29 mouse cellular contexts compared by ENCODE assay signal in the genomic region with DNA sequence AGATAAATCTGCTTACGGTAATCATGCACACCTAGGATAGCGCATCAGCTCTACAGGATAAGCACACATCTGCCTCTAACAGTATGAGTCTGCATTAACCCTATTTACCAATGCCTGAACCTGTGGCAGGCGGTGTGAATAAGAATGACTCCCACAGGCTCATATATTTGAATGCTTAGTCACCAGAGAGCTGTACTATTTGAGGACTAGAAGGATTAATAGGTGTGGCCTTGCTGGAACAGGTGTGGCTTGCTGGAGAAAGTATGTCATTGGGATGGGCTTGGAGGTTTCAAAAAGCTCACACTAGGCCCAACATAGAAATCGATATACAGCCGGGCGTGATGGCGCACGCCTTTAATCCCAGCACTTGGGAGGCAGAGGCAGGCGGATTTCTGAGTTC. TPM values are rescaled to one million over a fixed set of nuclear protein-coding genes. Genes with fewer than 3 reads are reported as not detected.
A peak's percentile ranks its signal among the peaks of the same experiment; 100 is the strongest.
DNase-seq lines count a peak whose midpoint lies in the region; ATAC-seq and TF ChIP-seq lines count a peak whose summit lies in the region.
"Had no signal": no experiment of that assay in that cellular context is flagged by ENCODE, and none has a peak within 500 bp of the region (broad histone marks: within the 10 kb centered on the region; RNA-seq: fewer than 3 reads in every experiment).

No protein-coding gene starts in this region.

- no peak overlapping the region for H3K4me2 ChIP-seq in intestine, embryonic 14.5 days (ENCODE audit: low read length)
- H3K4me2 ChIP-seq in intestine, postnatal 0 days (replicated peaks; ENCODE audit: low read depth) = no peak overlapping the region
- no peak overlapping the region for H3K4me2 ChIP-seq in myocyte (ENCODE audit: low read depth)
- no peak overlapping the region for H3K4me2 ChIP-seq in forebrain, embryonic 12.5 days
- H3K4me2 ChIP-seq: embryonic facial prominence, embryonic 13.5 days; embryonic facial prominence, embryonic 15.5 days; forebrain, embryonic 13.5 days; forebrain, embryonic 15.5 days had no signal

- no peak for TF ChIP-seq CTCF in gastrocnemius, adult 2 months (IDR thresholded peaks at IDR 0.05)
- no peak for TF ChIP-seq CTCF in intestine, postnatal 0 days (IDR thresholded peaks at IDR 0.05; ENCODE audit: low read depth)
- no peak for TF ChIP-seq CTCF in thymus, adult 2 months (IDR thresholded peaks at IDR 0.05; ENCODE audit: borderline replicate concordance, control insufficient read depth, extremely low read depth, insufficient read depth, low read length, poor library complexity)

- H3K36me3 ChIP-seq in intestine, embryonic 14.5 days (ENCODE audit: control insufficient read depth, insufficient read depth, low read length) = peaks cover 42% of the 10 kb centered on the region
- H3K36me3 ChIP-seq in intestine, postnatal 0 days (ENCODE audit: control insufficient read depth, insufficient read depth) = peaks cover 31% of the 10 kb centered on the region
- peaks cover 38% of the 10 kb centered on the region for H3K36me3 ChIP-seq in myocyte (ENCODE audit: control insufficient read depth, insufficient read depth)
- H3K36me3 ChIP-seq in thymus, adult 2 months (ENCODE audit: control insufficient read depth, insufficient read depth, low read length) = peaks cover 15% of the 10 kb centered on the region
- peaks cover 44% of the 10 kb centered on the region for H3K36me3 ChIP-seq in forebrain, embryonic 12.5 days (replicated peaks)

- 93% methylated on average over 9 of the region's 9 CpGs for WGBS in intestine, embryonic 14.5 days
- WGBS in intestine, postnatal 0 days = 89% methylated on average over 8 of the region's 9 CpGs
- WGBS in thymus, adult 2 months = 96% methylated on average over 9 of the region's 9 CpGs
- WGBS in forebrain, embryonic 12.5 days = 96% methylated on average over 9 of the region's 9 CpGs

- H3K4me1 ChIP-seq in intestine, embryonic 14.5 days (replicated peaks; ENCODE audit: control insufficient read depth, insufficient read depth, low read length) = no peaks in the 10 kb centered on the region
- no peaks in the 10 kb centered on the region for H3K4me1 ChIP-seq in intestine, postnatal 0 days (replicated peaks; ENCODE audit: control insufficient read depth, insufficient read depth, low read length)
- no peaks in the 10 kb centered on the region for H3K4me1 ChIP-seq in thymus, adult 2 months (replicated peaks; ENCODE audit: control insufficient read depth, insufficient read depth, low read length)
- H3K4me1 ChIP-seq in forebrain, embryonic 12.5 days = no peaks in the 10 kb centered on the region
- H3K4me1 ChIP-seq: embryonic facial prominence, embryonic 13.5 days; embryonic facial prominence, embryonic 15.5 days; forebrain, embryonic 10.5 days; forebrain, embryonic 13.5 days; forebrain, embryonic 15.5 days had no signal

- H3K79me2 ChIP-seq in myocyte (ENCODE audit: control insufficient read depth, insufficient read depth) = peaks cover 47% of the 10 kb centered on the region

- ATAC-seq in intestine, embryonic 14.5 days (replicated peaks; ENCODE audit: low FRiP score, low TSS enrichment, low read depth) = no peak
- ATAC-seq in intestine, postnatal 0 days = no peak
- no peak for ATAC-seq in forebrain, embryonic 12.5 days (ENCODE audit: low FRiP score)
- ATAC-seq: activated CD4-positive, CD25-positive, alpha-beta regulatory T cell, adult 4 months; CD4-positive, CD25-positive, alpha-beta regulatory T cell, adult 4 months; forebrain, embryonic 13.5 days; forebrain, embryonic 15.5 days; forebrain, postnatal 0 days; Patski had no signal

- no peak overlapping the region for H3ac ChIP-seq in myocyte (ENCODE audit: control insufficient read depth, insufficient read length)

- peak overlapping the region; percentile 64 for H3K27ac ChIP-seq in gastrocnemius, adult 2 months
- no peak overlapping the region for H3K27ac ChIP-seq in intestine, embryonic 14.5 days (ENCODE audit: low read depth)
- no peak overlapping the region for H3K27ac ChIP-seq in intestine, postnatal 0 days (ENCODE audit: low read depth, low read length)
- no peak overlapping the region for H3K27ac ChIP-seq in thymus, adult 2 months (ENCODE audit: control insufficient read depth, insufficient read depth, low read length)
- no peak overlapping the region for H3K27ac ChIP-seq in forebrain, embryonic 12.5 days
- H3K27ac ChIP-seq: embryonic facial prominence, embryonic 13.5 days; embryonic facial prominence, embryonic 15.5 days; forebrain, embryonic 10.5 days; forebrain, embryonic 13.5 days; forebrain, embryonic 15.5 days had no signal

- peak overlapping the region; percentile 32 for H3K4me3 ChIP-seq in gastrocnemius, adult 2 months
- H3K4me3 ChIP-seq in intestine, embryonic 14.5 days (ENCODE audit: low read depth, low read length) = no peak overlapping the region
- no peak overlapping the region for H3K4me3 ChIP-seq in intestine, postnatal 0 days (ENCODE audit: low read depth, low read length)
- H3K4me3 ChIP-seq in myocyte = no peak overlapping the region
- no peak overlapping the region for H3K4me3 ChIP-seq in thymus, adult 2 months (ENCODE audit: control insufficient read depth, insufficient read depth, low read length)
- no peak overlapping the region for H3K4me3 ChIP-seq in forebrain, embryonic 12.5 days (replicated peaks)
- H3K4me3 ChIP-seq: embryonic facial prominence, embryonic 13.5 days; embryonic facial prominence, embryonic 15.5 days; erythroblast, embryonic 14.5 days; forebrain, embryonic 10.5 days; forebrain, embryonic 13.5 days; forebrain, embryonic 15.5 days had no signal

- intact Hi-C loops in gastrocnemius, adult 2 months (cut with DNase I) = no loop called here

- TF ChIP-seq POLR2A in myocyte (IDR thresholded peaks at IDR 0.05; ENCODE audit: insufficient read length, low read depth) = no peak
- no peak for TF ChIP-seq POLR2A in thymus, adult 2 months (IDR thresholded peaks at IDR 0.05; ENCODE audit: control insufficient read depth, extremely low read depth, insufficient read depth, low read length, poor library complexity)

- H3K27me3 ChIP-seq in intestine, embryonic 14.5 days (replicated peaks; ENCODE audit: control insufficient read depth, insufficient read depth, low read length) = no peaks in the 10 kb centered on the region
- no peaks in the 10 kb centered on the region for H3K27me3 ChIP-seq in intestine, postnatal 0 days (replicated peaks; ENCODE audit: control insufficient read depth, insufficient read depth, low read length)
- no peaks in the 10 kb centered on the region for H3K27me3 ChIP-seq in myocyte (ENCODE audit: control insufficient read depth, insufficient read depth, insufficient read length)
- H3K27me3 ChIP-seq in thymus, adult 2 months (ENCODE audit: control insufficient read depth, insufficient read depth, low read length) = no peaks in the 10 kb centered on the region
- H3K27me3 ChIP-seq in forebrain, embryonic 12.5 days = no peaks in the 10 kb centered on the region
- H3K27me3 ChIP-seq: CH12.LX; embryonic facial prominence, embryonic 13.5 days; embryonic facial prominence, embryonic 15.5 days; forebrain, embryonic 13.5 days; forebrain, embryonic 15.5 days; Patski had no signal

- no peak overlapping the region for H3K9ac ChIP-seq in intestine, embryonic 14.5 days (ENCODE audit: low read length)
- no peak overlapping the region for H3K9ac ChIP-seq in intestine, postnatal 0 days (ENCODE audit: low read depth, low read length)
- H3K9ac ChIP-seq in forebrain, embryonic 12.5 days = no peak overlapping the region
- H3K9ac ChIP-seq: embryonic facial prominence, embryonic 13.5 days; embryonic facial prominence, embryonic 15.5 days; forebrain, embryonic 13.5 days; forebrain, embryonic 15.5 days; forebrain, postnatal 0 days had no signal

- DNase-seq in gastrocnemius, adult 2 months = no peak
- no peak for DNase-seq in gastrocnemius, adult 18-20 months (ENCODE audit: low spot score)
- DNase-seq in intestine, embryonic 14.5 days (ENCODE audit: low spot score) = peak; percentile 32
- peak; percentile 86 for DNase-seq in R1 (ENCODE audit: low read depth, low spot score)
- DNase-seq in thymus, adult 2 months = no peak
- DNase-seq: adrenal gland, adult 8-10 months; adrenal gland, postnatal 14 days; adrenal gland, postnatal 36 days; B cell, adult 2 months; cerebellum, adult 18-20 months; cerebellum, adult 8-10 months; cerebellum, adult 9-11 months; cerebellum, postnatal 14 days; cerebellum, postnatal 36 days; embryo, embryonic 11 days; forebrain, postnatal 0 days had no signal

- H3K9me3 ChIP-seq in intestine, embryonic 14.5 days (ENCODE audit: control insufficient read depth, low read length) = no peaks in the 10 kb centered on the region
- no peaks in the 10 kb centered on the region for H3K9me3 ChIP-seq in intestine, postnatal 0 days (ENCODE audit: control insufficient read depth)
- H3K9me3 ChIP-seq in forebrain, embryonic 12.5 days = no peaks in the 10 kb centered on the region
- H3K9me3 ChIP-seq: embryonic facial prominence, embryonic 13.5 days; embryonic facial prominence, embryonic 15.5 days; forebrain, embryonic 10.5 days; forebrain, embryonic 13.5 days; forebrain, embryonic 15.5 days had no signal

TF ChIP-seq in myocyte, 11 proteins besides CTCF, POLR2A, EP300 and RAD21:
- peak in 2 of 3 experiments; percentile 5 to 56 for TF ChIP-seq MYOD1 (IDR thresholded peaks at IDR 0.05; ENCODE audit: control insufficient read depth in 1 of 3, insufficient read length in 2 of 3, low read depth in 2 of 3)
- no peak for TF ChIP-seq TCF12 (IDR thresholded peaks at IDR 0.05; ENCODE audit: insufficient read depth, poor library complexity, severe bottlenecking)
- no peak for TF ChIP-seq MYOG (IDR thresholded peaks at IDR 0.05; ENCODE audit: control insufficient read depth in 1 of 3, insufficient read depth in 1 of 3, insufficient read length in 2 of 3, low read depth in 2 of 3)
TF ChIP-seq in myocyte: peak in this region for 1.

RNA-seq across cellular contexts. Expression of gene Ice1, which starts 15.9 kb away (rescaled TPM):
- 10 to 100 TPM; 17.1 to 22.8 TPM for total RNA-seq in gastrocnemius, adult 2 months (2021)
- total RNA-seq in gastrocnemius, adult 18-20 months (2021) = 10 to 100 TPM; 14.6 to 18.3 TPM
- 27.0 and 30.7 TPM in 2 replicates for polyA plus RNA-seq in intestine, embryonic 14.5 days (2014; fragmentation: Nextera tagmentation; extraction: Ambion mirVana)
- 5.8 and 7.0 TPM in 2 replicates for polyA plus RNA-seq in intestine, postnatal 0 days (2015; fragmentation: Nextera tagmentation; extraction: Ambion mirVana)
- polyA plus RNA-seq in myocyte (2012; fragmentation: generic; extraction: Trizol) = 15.9 TPM
- polyA plus RNA-seq in thymus, adult 2 months (2012; rRNA removed) = 35.7 and 36.7 TPM in 2 replicates
- polyA plus RNA-seq in forebrain, embryonic 12.5 days (2016; fragmentation: Nextera tagmentation; extraction: Ambion mirVana) = 32.9 and 33.0 TPM in 2 replicates

Comparison
In these comparisons a context has a peak if more than half of its experiments do, and no peak if none do; other contexts are left out.
1. DNase-seq: peak in intestine, embryonic 14.5 days (single experiment) and R1 (single experiment); none in gastrocnemius, adult 2 months (single experiment), gastrocnemius, adult 18-20 months (single experiment) and thymus, adult 2 months (single experiment).